Mouse (Mus musculus) liver, embryonic 14.5 days (tissue): Measurements from ENCODE around the gene Lrrc8d.

Source experiments
- CTCF ChIP-seq: IDR thresholded peaks from 2 replicates; pipeline ENCODE4 v1.5.1; 2016; ENCODE audit warnings: antibody characterized with exemption, low read depth, control low read depth
- EP300 ChIP-seq: IDR thresholded peaks from 2 replicates; pipeline ENCODE4 v1.6.1; 2016; ENCODE audit warnings: antibody characterized with exemption, low read depth

- no peak for TF ChIP-seq CTCF
- no peak for TF ChIP-seq EP300
These were observed 123.0 kb downstream of the Lrrc8d start for GRCm38 (mm10) chr5:105822521-105823498.
